Mouse (Mus musculus) activated CD4-positive, CD25-positive, alpha-beta regulatory T cell, adult 4 months (primary cell): ENCODE data around the gene Nav2. TPM values are rescaled to one million over a fixed set of nuclear protein-coding genes. Genes with fewer than 3 reads are reported as not detected.

Experiments used
- ATAC-seq: one replicate; pipeline ENCODE4 v1.8.0; 2017
- polyA plus RNA-seq, 2 experiments: library from polyadenylated mRNA; unstranded; fragments of 100-300 nt; shearing (Covaris generic); gene quantifications; one replicate each; pipeline ENCODE4 v1.2.1; 2017

Gene Nav2
- polyA plus RNA-seq, 2 experiments from 2014 or later, result 14.2 to 16.6 TPM

GRCm38 (mm10) chr7:49006886-49007285 lies 98.4 kb downstream of the Nav2 start:
- ATAC-seq, result no peak

GRCm38 (mm10) chr7:49010739-49011138 lies 102.2 kb downstream of the Nav2 start:
- no peak for ATAC-seq

GRCm38 (mm10) chr7:49012027-49012426 lies 103.5 kb downstream of the Nav2 start:
- no peak for ATAC-seq

GRCm38 (mm10) chr7:49014480-49014879 lies 106.0 kb downstream of the Nav2 start:
- no peak for ATAC-seq

GRCm38 (mm10) chr7:49015297-49015696 lies 106.8 kb downstream of the Nav2 start:
- no peak for ATAC-seq

- no peak for ATAC-seq
Observed at GRCm38 (mm10) chr7:49016088-49016487, 107.6 kb downstream of the Nav2 start.

GRCm38 (mm10) chr7:49017794-49018193 lies 109.3 kb downstream of the Nav2 start:
- ATAC-seq, result no peak

GRCm38 (mm10) chr7:49018478-49018914 lies 110.0 kb downstream of the Nav2 start:
- no peak for ATAC-seq

GRCm38 (mm10) chr7:49025026-49025815 lies 116.7 kb downstream of the Nav2 start:
- no peak for ATAC-seq

- no peak for ATAC-seq
Observed at GRCm38 (mm10) chr7:49025991-49026390, 117.5 kb downstream of the Nav2 start.

- no peak for ATAC-seq
Observed at GRCm38 (mm10) chr7:49026466-49026865, 118.0 kb downstream of the Nav2 start.

- ATAC-seq, result no peak
Observed at GRCm38 (mm10) chr7:49029282-49030012, 120.9 kb downstream of the Nav2 start.

GRCm38 (mm10) chr7:49032216-49032615 lies 123.7 kb downstream of the Nav2 start:
- ATAC-seq, result no peak

- no peak for ATAC-seq
Observed at GRCm38 (mm10) chr7:49034253-49034652, 125.7 kb downstream of the Nav2 start.

- ATAC-seq, result no peak
Observed at GRCm38 (mm10) chr7:49040163-49040562, 131.6 kb downstream of the Nav2 start.

GRCm38 (mm10) chr7:49041334-49042070 lies 133.0 kb downstream of the Nav2 start:
- no peak for ATAC-seq

- no peak for ATAC-seq
Observed at GRCm38 (mm10) chr7:49045499-49046346, 137.2 kb downstream of the Nav2 start.

- no peak for ATAC-seq
Observed at GRCm38 (mm10) chr7:49046347-49046989, 138.0 kb downstream of the Nav2 start.

GRCm38 (mm10) chr7:49047336-49047735 lies 138.8 kb downstream of the Nav2 start:
- no peak for ATAC-seq

GRCm38 (mm10) chr7:49052871-49053618 lies 144.5 kb downstream of the Nav2 start:
- no peak for ATAC-seq

- ATAC-seq, result no peak
Observed at GRCm38 (mm10) chr7:49055273-49055672, 146.8 kb downstream of the Nav2 start.
